Mouse (Mus musculus) CH12.LX (cell line): ENCODE results near the gene 4933417A18Rik.

Source experiments
- CHD2 ChIP-seq: IDR thresholded peaks from 2 replicates; pipeline ENCODE4 v1.6.1; 2011; ENCODE audit warnings: low read length, improper control_type of control experiment
- CTCF ChIP-seq, 2 experiments: IDR thresholded peaks in 1 of 2; conservative IDR thresholded peaks in 1 of 2; 2 replicates each; pipeline ENCODE4 v1.5.1; 2011 to 2012; ENCODE audit warnings: low read depth in 2 of 2, low read length in 2 of 2, improper control_type of control experiment in 1 of 2, inconsistent platforms in 1 of 2, mild to moderate bottlenecking in 1 of 2, moderate library complexity in 1 of 2
- MEF2A ChIP-seq: IDR thresholded peaks from 2 replicates; pipeline ENCODE4 v1.6.1; 2014; ENCODE audit warnings: low read depth, mild to moderate bottlenecking, inconsistent platforms, low read length, improper control_type of control experiment, borderline replicate concordance
- POLR2A ChIP-seq: IDR thresholded peaks from 2 replicates; pipeline ENCODE4 v1.6.1; 2011; ENCODE audit warnings: low read depth, mild to moderate bottlenecking, improper control_type of control experiment, low read length

DNA sequence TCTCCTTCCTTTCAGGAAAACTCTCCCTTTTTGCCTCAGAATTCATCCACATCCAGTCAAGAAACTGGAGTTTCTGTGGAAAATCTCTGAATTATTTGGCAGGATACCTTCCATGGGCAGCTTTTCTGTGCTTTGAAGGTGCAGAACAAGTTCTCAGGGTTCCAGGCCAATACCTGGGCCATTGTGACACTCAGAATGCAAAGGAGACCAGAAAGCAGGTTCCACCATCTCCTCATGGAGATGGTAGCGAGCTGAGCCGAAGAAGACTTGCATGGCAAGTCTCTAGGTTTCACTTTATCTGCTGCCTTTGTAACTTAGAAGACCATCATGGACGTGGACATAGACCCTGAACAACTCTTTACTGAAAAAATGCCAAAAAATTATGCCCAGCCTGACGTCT lies at the start of gene 4933417A18Rik, which contains the start of gene Fam217a:
- TF ChIP-seq CTCF (conservative IDR thresholded peaks at IDR 0.05 in 1 of 2, IDR thresholded peaks at IDR 0.05 in 1 of 2; ENCODE audit: low read depth in 2 of 2, low read length in 2 of 2) = no peak
- TF ChIP-seq CHD2 = no peak
- no peak for TF ChIP-seq POLR2A
- TF ChIP-seq MEF2A = no peak
